In genomic region chr2:128156067-128156462, GRCm38 (mm10) we compare ENCODE assay signal across 9 mouse cellular contexts. TPM values are rescaled to one million over a fixed set of nuclear protein-coding genes. Genes with fewer than 3 reads are reported as not detected.
DNase-seq lines count a peak whose midpoint lies in the region; ATAC-seq lines count a peak whose summit lies in the region.
"Had no signal": no experiment of that assay in that cellular context is flagged by ENCODE, and none has a peak within 500 bp of the region (broad histone marks: within the 10 kb centered on the region; RNA-seq: fewer than 3 reads in every experiment).

No protein-coding gene starts in this region.

- peaks cover 81% of the 10 kb centered on the region for H3K4me1 ChIP-seq in heart, embryonic 12.5 days (replicated peaks)
- peaks cover 77% of the 10 kb centered on the region for H3K4me1 ChIP-seq in neural tube, embryonic 13.5 days (replicated peaks)
- peaks cover 64% of the 10 kb centered on the region for H3K4me1 ChIP-seq in liver, embryonic 15.5 days (replicated peaks)

- H3K27ac ChIP-seq in heart, embryonic 12.5 days (ENCODE audit: poor library complexity, severe bottlenecking) = no peak overlapping the region
- peak overlapping the region; percentile 49; the same call in 1 of the 2 replicates for H3K27ac ChIP-seq in neural tube, embryonic 13.5 days (replicated peaks)
- H3K27ac ChIP-seq in liver, embryonic 15.5 days (replicated peaks) = peak overlapping the region; percentile 29; the same call in 1 of the 2 replicates

- no peak for ATAC-seq in heart, embryonic 12.5 days (ENCODE audit: insufficient number of reproducible peaks, low FRiP score)
- ATAC-seq in neural tube, embryonic 13.5 days (ENCODE audit: low read depth) = 0 out of 2 replicates have a peak, but pooled peaks have one; percentile 16
- ATAC-seq in liver, embryonic 15.5 days (ENCODE audit: insufficient read depth) = no peak

- no peak overlapping the region for H3K4me2 ChIP-seq in heart, embryonic 12.5 days
- H3K4me2 ChIP-seq in neural tube, embryonic 13.5 days = no peak overlapping the region
- H3K4me2 ChIP-seq in liver, embryonic 15.5 days = peak overlapping the region; percentile 42

- H3K27me3 ChIP-seq in heart, embryonic 12.5 days (replicated peaks) = no peaks in the 10 kb centered on the region
- H3K27me3 ChIP-seq in neural tube, embryonic 13.5 days = no peaks in the 10 kb centered on the region
- no peaks in the 10 kb centered on the region for H3K27me3 ChIP-seq in liver, embryonic 15.5 days

- WGBS in heart, embryonic 12.5 days = 86% methylated on average over 5 of the region's 5 CpGs
- 63% methylated on average over 5 of the region's 5 CpGs for whole genome bisulfite sequencing in neural tube, embryonic 13.5 days
- WGBS in liver, embryonic 15.5 days (ENCODE audit: insufficient replicate concordance) = 67% methylated on average over 5 of the region's 5 CpGs

- H3K36me3 ChIP-seq in heart, embryonic 12.5 days = peaks cover 27% of the 10 kb centered on the region
- H3K36me3 ChIP-seq in neural tube, embryonic 13.5 days = 0 out of 2 replicates have a peak, but pooled peaks cover 7% of the 10 kb centered on the region
- H3K36me3 ChIP-seq in liver, embryonic 15.5 days (replicated peaks) = peaks cover 25% of the 10 kb centered on the region

- intact Hi-C loops in heart, postnatal 14 days (cut with DNase I) = no loop called here

- no peaks in the 10 kb centered on the region for H3K9me3 ChIP-seq in heart, embryonic 12.5 days (replicated peaks)
- H3K9me3 ChIP-seq in neural tube, embryonic 13.5 days = no peaks in the 10 kb centered on the region
- no peaks in the 10 kb centered on the region for H3K9me3 ChIP-seq in liver, embryonic 15.5 days (replicated peaks)

- no peak for DNase-seq in heart, postnatal 14 days
- no peak for DNase-seq in neural tube, embryonic 10.5 days (ENCODE audit: extremely low spot score, low spot score)
- peak; percentile 46 to 66 for DNase-seq in thymus, postnatal 36 days
- DNase-seq in right cerebral cortex, adult 18-20 months = no peak
- no peak for DNase-seq in frontal cortex, postnatal 25 days (ENCODE audit: low spot score in 2 of 2)
- DNase-seq: cerebellum, adult 8-10 months had no signal

- H3K4me3 ChIP-seq in heart, embryonic 12.5 days = no peak overlapping the region
- no peak overlapping the region for H3K4me3 ChIP-seq in neural tube, embryonic 13.5 days
- H3K4me3 ChIP-seq in liver, embryonic 15.5 days (replicated peaks) = no peak overlapping the region

- H3K9ac ChIP-seq in heart, embryonic 12.5 days = 0 out of 2 replicates have a peak overlapping the region, but pooled peaks have one; percentile 4
- H3K9ac ChIP-seq in neural tube, embryonic 13.5 days = no peak overlapping the region; the same call in 1 of the 2 replicates
- no peak overlapping the region for H3K9ac ChIP-seq in liver, embryonic 15.5 days

RNA-seq across cellular contexts. Expression of gene Bcl2l11, which starts 30.2 kb away (rescaled TPM):
- 21.6 and 23.3 TPM in 2 replicates for polyA plus RNA-seq in heart, embryonic 12.5 days (2016; fragmentation: Nextera tagmentation; extraction: Ambion mirVana)
- 10 to 100 TPM; 16.5 to 19.7 TPM for total RNA-seq in heart, postnatal 14 days (2021)
- polyA plus RNA-seq in neural tube, embryonic 13.5 days (2015; fragmentation: Nextera tagmentation; extraction: Ambion mirVana) = 14.6 and 14.8 TPM in 2 replicates
- 4.9 and 6.1 TPM in 2 replicates for polyA plus RNA-seq in liver, embryonic 15.5 days (2015; fragmentation: Nextera tagmentation; extraction: Ambion mirVana)

Comparison
In these comparisons a context has a peak if more than half of its experiments do, and no peak if none do; other contexts are left out.
1. DNase-seq: peak in thymus, postnatal 36 days (2 of 2); none in heart, postnatal 14 days (0 of 2), neural tube, embryonic 10.5 days (single experiment), right cerebral cortex, adult 18-20 months (single experiment) and frontal cortex, postnatal 25 days (0 of 2).